Mouse (Mus musculus) mouse trophoblast stem cell (cell line): ENCODE results near the gene Cdh8.
"Not testable (repeated sequence)": the region's sequence is repeated elsewhere in the genome, so short reads cannot be mapped to it uniquely, and the experiment has no call there.

Experiments used
- in situ Hi-C, 2 experiments: fragments of 300-500 bp; cut with MseI, MboI; formaldehyde crosslinking; loops; 2 replicates in 1 of 2; 3 replicates in 1 of 2; pipeline ENCODE4 v1.15.1; 2025

Cdh8 gene

DNA sequence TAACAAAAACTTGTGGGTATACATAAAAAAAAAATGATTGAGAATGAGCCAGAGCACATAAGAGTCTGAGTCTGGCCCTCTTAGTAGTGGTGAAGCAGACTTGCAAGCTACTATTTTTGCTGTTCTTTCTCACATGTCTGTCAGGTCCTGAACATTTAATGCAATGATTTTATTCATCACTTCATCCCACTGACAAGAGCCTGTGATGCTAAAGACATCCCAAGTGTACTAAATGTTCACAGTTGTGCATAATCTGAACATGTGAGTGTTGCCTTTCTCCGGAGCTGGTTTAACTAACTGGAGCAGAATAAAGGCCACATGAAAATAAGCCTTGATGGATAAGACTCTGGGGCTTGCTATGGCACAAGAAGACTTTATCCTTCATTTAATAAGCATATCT is 131.2 kb downstream of the Cdh8 start:
- in situ Hi-C loops: no loop called here

DNA sequence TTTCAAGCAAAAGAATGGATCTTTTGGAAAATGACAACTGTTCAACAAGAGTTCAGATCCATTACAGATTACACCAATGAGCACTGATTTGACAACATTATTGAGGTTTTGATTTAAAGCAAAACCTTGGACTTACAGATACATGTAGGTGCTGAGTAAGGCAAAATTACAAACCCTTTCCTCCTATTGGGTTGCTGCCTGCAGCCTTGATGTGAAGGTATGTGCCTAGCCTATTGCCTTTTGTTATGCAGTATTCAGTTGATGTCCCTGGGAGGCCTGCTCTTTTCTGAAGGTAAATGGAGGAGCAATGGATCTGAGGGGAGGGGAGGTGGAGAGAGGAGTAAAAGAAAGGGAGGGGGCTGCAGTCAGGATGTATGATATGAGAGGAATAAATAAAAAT is 135.9 kb downstream of the Cdh8 start:
- in situ Hi-C loops: no loop called here

DNA sequence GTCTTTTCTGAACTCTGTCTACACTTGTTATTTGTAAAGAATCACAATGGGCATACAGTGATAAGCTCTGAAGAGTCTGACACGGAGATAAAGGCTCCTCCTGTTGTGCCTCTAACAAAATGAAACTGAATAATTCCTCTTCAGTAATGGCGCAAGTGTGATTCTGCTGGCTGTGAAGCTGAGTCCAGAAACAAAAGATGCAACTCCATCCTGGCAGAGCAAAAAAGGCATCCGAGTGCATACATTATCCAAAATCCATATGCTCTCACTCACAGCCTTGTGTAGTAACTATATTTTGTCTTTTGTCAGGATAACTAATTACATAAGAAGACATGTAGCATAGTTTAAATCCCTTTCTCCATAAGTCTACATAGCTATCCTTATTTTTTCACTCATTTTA is 149.1 kb downstream of the Cdh8 start:
- in situ Hi-C loops: no loop called here

GRCm38 (mm10) chr8:99234372-99234771 is 181.9 kb downstream of the Cdh8 start:
- in situ Hi-C loops: no loop called here

DNA sequence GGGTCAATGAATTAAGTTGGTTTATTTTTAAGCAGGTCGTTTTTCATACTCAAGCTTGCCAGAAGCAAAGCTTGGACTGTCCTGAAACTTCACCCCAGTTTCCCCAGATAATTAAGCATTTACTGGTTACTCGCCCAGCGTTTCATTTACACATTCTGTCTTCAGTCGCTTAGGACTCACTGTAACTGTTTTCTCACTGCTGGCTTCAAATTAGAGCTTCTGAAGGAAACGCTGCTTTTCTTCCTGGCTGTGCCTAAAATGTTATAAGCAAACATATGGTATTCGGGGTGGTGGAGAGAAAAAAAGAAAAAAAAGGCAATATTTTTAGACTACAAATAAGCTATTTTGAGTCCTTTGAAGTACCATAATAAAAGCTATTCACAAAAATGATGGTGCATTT is 192.6 kb downstream of the Cdh8 start:
- in situ Hi-C loops: no loop called here

DNA sequence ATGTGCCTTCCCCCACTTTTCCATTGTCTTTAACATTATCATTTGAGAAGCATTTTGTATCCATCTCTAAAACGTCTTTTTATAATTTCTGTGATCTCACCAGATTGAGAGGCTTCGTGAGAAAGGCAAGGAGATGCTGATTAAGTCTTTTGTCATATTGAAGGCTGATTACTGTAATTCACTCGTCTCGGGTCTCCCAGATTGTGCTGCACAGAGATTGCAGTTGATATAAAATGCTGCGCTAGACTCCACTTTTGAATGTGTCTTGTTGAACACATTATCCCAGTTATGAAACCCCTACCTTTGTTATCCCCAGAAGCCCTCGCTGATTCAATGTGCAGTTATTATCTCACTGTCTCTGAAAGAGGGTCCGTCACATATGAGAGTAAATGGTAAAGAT is 211.1 kb downstream of the Cdh8 start:
- in situ Hi-C loops: no loop called here

DNA sequence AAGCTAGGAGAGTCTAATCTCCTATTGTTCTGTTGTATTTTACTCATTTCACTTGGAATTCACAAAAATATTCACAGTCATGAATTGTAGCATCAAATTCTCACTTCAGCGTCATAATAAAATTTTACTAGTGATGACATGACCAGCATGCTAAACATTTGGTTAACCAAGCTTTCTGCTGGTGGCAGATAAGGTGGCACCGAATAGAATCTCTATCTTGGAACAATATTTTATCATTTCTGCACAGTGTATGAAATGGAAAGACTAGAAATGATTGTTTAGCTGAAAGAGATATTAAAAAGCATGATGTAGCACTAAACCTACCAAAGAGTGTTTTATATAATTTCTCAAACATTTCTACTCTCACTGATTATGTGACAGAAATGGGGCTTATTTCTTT is 225.6 kb downstream of the Cdh8 start:
- in situ Hi-C loops: no loop called here

DNA sequence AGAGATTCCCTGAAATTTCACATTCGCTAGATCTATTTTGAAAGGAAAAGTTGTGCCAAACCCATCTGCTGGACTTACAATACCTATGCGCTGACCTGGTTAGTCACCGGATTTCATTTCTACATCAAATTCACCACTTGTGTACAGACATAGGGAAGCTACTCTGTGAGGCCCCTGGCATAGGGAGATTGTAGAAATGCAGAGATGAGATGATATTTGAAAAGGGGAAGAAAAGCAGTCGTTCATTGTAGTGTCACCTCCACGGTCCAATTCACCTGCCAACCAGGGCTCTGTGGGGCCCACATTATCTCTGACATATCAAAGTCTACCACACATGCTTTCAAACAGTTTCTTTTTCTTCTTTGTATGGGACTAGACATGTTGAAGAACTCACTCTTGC is 229.4 kb downstream of the Cdh8 start:
- in situ Hi-C loops: no loop called here

- in situ Hi-C loops: no loop called here
Measured at GRCm38 (mm10) chr8:99184186-99184585, 232.1 kb downstream of the Cdh8 start.

DNA sequence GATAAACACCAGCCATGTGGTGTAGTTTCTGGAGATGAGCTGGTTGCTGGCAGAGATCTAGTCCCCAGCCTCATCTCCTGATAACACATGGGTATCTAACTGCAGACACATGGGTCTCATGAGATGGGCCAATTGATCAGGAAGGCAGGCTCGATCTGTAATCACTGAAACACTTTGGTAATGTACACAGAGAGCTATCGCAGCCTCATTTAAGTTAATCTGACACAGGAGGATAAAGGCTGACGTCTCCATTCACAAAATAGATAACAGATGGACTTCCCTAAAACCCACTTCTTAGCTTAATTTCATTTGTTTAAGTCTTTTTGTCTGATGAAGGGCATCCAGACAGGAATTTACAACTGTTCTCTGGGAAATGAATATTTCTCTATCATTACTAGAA is 249.3 kb downstream of the Cdh8 start:
- in situ Hi-C loops: no loop called here

- in situ Hi-C loops: no loop called here
Measured at GRCm38 (mm10) chr8:99161633-99162032, 254.6 kb downstream of the Cdh8 start.

- in situ Hi-C loops: no loop called here
Measured at GRCm38 (mm10) chr8:99145436-99145835, 270.8 kb downstream of the Cdh8 start.

DNA sequence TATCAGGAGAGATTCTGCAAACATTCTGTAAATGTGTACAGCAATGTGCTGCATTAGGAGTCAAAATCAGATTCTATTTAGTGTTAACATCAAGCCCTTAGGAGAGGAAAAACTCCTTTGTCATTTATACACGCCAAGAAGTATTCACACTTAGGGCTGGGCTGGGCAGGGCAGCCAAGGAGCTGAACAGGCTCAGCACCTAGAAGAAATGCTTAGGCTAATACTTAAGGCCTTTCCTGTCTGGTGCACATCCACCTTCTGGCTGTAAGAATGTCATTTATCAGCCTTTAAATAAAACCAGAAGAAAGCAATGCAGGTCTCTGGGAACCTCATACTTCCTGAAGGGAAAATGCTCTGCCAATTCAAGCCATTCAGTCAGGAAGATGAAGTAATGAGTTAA is 271.5 kb downstream of the Cdh8 start:
- in situ Hi-C loops: not testable (repeated sequence)

GRCm38 (mm10) chr8:99098453-99098852 is 317.8 kb downstream of the Cdh8 start:
- in situ Hi-C loops: no loop called here

GRCm38 (mm10) chr8:99051344-99051743 is 364.9 kb downstream of the Cdh8 start:
- in situ Hi-C loops: no loop called here

- in situ Hi-C loops: no loop called here
Measured at GRCm38 (mm10) chr8:99048664-99049363, 367.5 kb downstream of the Cdh8 start.

GRCm38 (mm10) chr8:99040423-99040822 is 375.8 kb downstream of the Cdh8 start:
- in situ Hi-C loops: no loop called here

DNA sequence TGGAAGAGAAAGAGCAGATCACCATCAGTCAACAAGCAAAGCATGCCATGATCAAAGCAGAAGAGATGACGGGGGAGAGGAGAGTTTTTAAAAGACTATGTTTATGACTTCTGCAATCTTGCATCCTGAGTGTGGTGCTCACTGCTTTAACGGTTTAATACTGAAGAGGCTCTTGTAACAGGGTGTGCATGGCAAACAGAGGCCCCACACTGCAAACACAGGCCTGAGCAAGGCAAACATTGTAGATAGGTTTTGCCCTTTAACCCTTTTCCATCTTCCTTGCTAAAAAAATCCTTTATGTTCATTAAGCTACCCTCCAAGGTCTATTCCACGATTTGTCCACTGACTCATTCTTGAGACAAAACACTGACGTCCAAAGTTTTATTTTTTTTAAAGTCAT is 385.2 kb downstream of the Cdh8 start:
- in situ Hi-C loops: no loop called here
